Mouse (Mus musculus): ENCODE data around the gene Gm20388. TPM values are rescaled to one million over a fixed set of nuclear protein-coding genes. Genes with fewer than 3 reads are reported as not detected.

Gm20388 gene
- polyA plus RNA-seq, 1 experiment from 2014 or later, result not detected

GRCm38 (mm10) chr8:121674524-121674923, 1763.9 kb downstream of the Gm20388 start:
- ATAC-seq (ENCODE audit: insufficient number of reproducible peaks, insufficient read depth, low FRiP score, low TSS enrichment, low read depth), result no peak
- no peak overlapping the region for H3K9ac ChIP-seq
- no peak overlapping the region for H3K27ac ChIP-seq
- no peak overlapping the region for H3K4me3 ChIP-seq
- WGBS, result 56% methylated on average over 5 of the region's 5 CpGs
- H3K4me1 ChIP-seq, result peaks cover 8% of the 10 kb centered on the region
- H3K9me3 ChIP-seq, result no peaks in the 10 kb centered on the region
- no peaks in the 10 kb centered on the region for H3K27me3 ChIP-seq
- H3K36me3 ChIP-seq, result no peaks in the 10 kb centered on the region
- no peak overlapping the region for H3K4me2 ChIP-seq

GRCm38 (mm10) chr8:121675161-121675560, 1764.5 kb downstream of the Gm20388 start:
- Histone ChIP-seq H3K4me1 (peaks cover 6% of the 10 kb centered on the region), H3K27me3 (no peaks in the 10 kb centered on the region), H3K9me3 (no peaks in the 10 kb centered on the region), H3K36me3 (no peaks in the 10 kb centered on the region), H3K9ac (no peak overlapping the region), H3K4me3 (no peak overlapping the region), H3K27ac (no peak overlapping the region), H3K4me2 (peak overlapping the region; percentile 34; the same call in 1 of the 2 replicates)
- no peak for ATAC-seq (ENCODE audit: insufficient number of reproducible peaks, insufficient read depth, low FRiP score, low TSS enrichment, low read depth)
- 80% methylated on average over 3 of the region's 3 CpGs for WGBS

- Histone ChIP-seq H3K27me3 (no peaks in the 10 kb centered on the region), H3K4me3 (0 out of 2 replicates have a peak overlapping the region, but pooled peaks have one; percentile 3), H3K27ac (0 out of 2 replicates have a peak overlapping the region, but pooled peaks have one; percentile 44), H3K9ac (no peak overlapping the region), H3K4me2 (peak overlapping the region; percentile 34), H3K9me3 (no peaks in the 10 kb centered on the region), H3K4me1 (peaks cover 6% of the 10 kb centered on the region), H3K36me3 (no peaks in the 10 kb centered on the region)
- no peak for ATAC-seq (ENCODE audit: insufficient number of reproducible peaks, insufficient read depth, low FRiP score, low TSS enrichment, low read depth)
- WGBS, result 37% methylated on average over 20 of the region's 20 CpGs
Observed at GRCm38 (mm10) chr8:121675701-121676100, 1765.1 kb downstream of the Gm20388 start.

GRCm38 (mm10) chr8:121678696-121679095, 1768.1 kb downstream of the Gm20388 start:
- no peaks in the 10 kb centered on the region for H3K27me3 ChIP-seq
- H3K4me1 ChIP-seq, result peaks cover 8% of the 10 kb centered on the region
- 55% methylated on average over 5 of the region's 5 CpGs for WGBS
- no peaks in the 10 kb centered on the region for H3K9me3 ChIP-seq
- H3K36me3 ChIP-seq, result no peaks in the 10 kb centered on the region
- no peak overlapping the region for H3K4me3 ChIP-seq
- no peak overlapping the region for H3K27ac ChIP-seq
- no peak overlapping the region for H3K4me2 ChIP-seq
- no peak for ATAC-seq (ENCODE audit: insufficient number of reproducible peaks, insufficient read depth, low FRiP score, low TSS enrichment, low read depth)
- no peak overlapping the region for H3K9ac ChIP-seq

- H3K9ac ChIP-seq, result no peak overlapping the region
- ATAC-seq (ENCODE audit: insufficient number of reproducible peaks, insufficient read depth, low FRiP score, low TSS enrichment, low read depth), result no peak
- no peak overlapping the region for H3K4me3 ChIP-seq
- 84% methylated on average over 4 of the region's 4 CpGs for WGBS
- no peak overlapping the region for H3K27ac ChIP-seq
- H3K9me3 ChIP-seq, result no peaks in the 10 kb centered on the region
- H3K4me2 ChIP-seq, result no peak overlapping the region
- peaks cover 2% of the 10 kb centered on the region; the same call in 1 of the 2 replicates for H3K4me1 ChIP-seq
- H3K36me3 ChIP-seq, result no peaks in the 10 kb centered on the region
- no peaks in the 10 kb centered on the region for H3K27me3 ChIP-seq
Observed at GRCm38 (mm10) chr8:121680896-121681295, 1770.3 kb downstream of the Gm20388 start.

GRCm38 (mm10) chr8:121681457-121681856, 1770.8 kb downstream of the Gm20388 start:
- no peaks in the 10 kb centered on the region for H3K36me3 ChIP-seq
- H3K27me3 ChIP-seq, result no peaks in the 10 kb centered on the region
- no peak overlapping the region for H3K4me3 ChIP-seq
- 0 out of 2 replicates have a peak, but pooled peaks cover 2% of the 10 kb centered on the region for H3K4me1 ChIP-seq
- H3K4me2 ChIP-seq, result no peak overlapping the region
- no peak overlapping the region for H3K9ac ChIP-seq
- no peaks in the 10 kb centered on the region for H3K9me3 ChIP-seq
- 54% methylated on average over 10 of the region's 10 CpGs for WGBS
- no peak for ATAC-seq (ENCODE audit: insufficient number of reproducible peaks, insufficient read depth, low FRiP score, low TSS enrichment, low read depth)
- H3K27ac ChIP-seq, result no peak overlapping the region

GRCm38 (mm10) chr8:121683083-121683832, 1772.6 kb downstream of the Gm20388 start:
- no peak overlapping the region for H3K9ac ChIP-seq
- no peaks in the 10 kb centered on the region for H3K36me3 ChIP-seq
- H3K4me3 ChIP-seq, result no peak overlapping the region
- no peaks in the 10 kb centered on the region for H3K27me3 ChIP-seq
- no peak overlapping the region for H3K4me2 ChIP-seq
- peaks cover 11% of the 10 kb centered on the region for H3K4me1 ChIP-seq
- H3K27ac ChIP-seq, result no peak overlapping the region
- WGBS, result 59% methylated on average over 10 of the region's 10 CpGs
- no peak for ATAC-seq (ENCODE audit: insufficient number of reproducible peaks, insufficient read depth, low FRiP score, low TSS enrichment, low read depth)
- no peaks in the 10 kb centered on the region for H3K9me3 ChIP-seq

- WGBS, result 17% methylated on average over 4 of the region's 4 CpGs
- Histone ChIP-seq H3K4me1 (peaks cover 12% of the 10 kb centered on the region), H3K9me3 (no peaks in the 10 kb centered on the region), H3K9ac (no peak overlapping the region), H3K4me3 (no peak overlapping the region), H3K27me3 (no peaks in the 10 kb centered on the region), H3K36me3 (no peaks in the 10 kb centered on the region), H3K4me2 (no peak overlapping the region), H3K27ac (no peak overlapping the region)
- ATAC-seq (ENCODE audit: insufficient number of reproducible peaks, insufficient read depth, low FRiP score, low TSS enrichment, low read depth), result no peak
Observed at GRCm38 (mm10) chr8:121685419-121685818, 1774.8 kb downstream of the Gm20388 start.

- Histone ChIP-seq H3K9me3 (no peaks in the 10 kb centered on the region), H3K4me2 (no peak overlapping the region), H3K27me3 (no peaks in the 10 kb centered on the region), H3K4me1 (peaks cover 12% of the 10 kb centered on the region), H3K36me3 (no peaks in the 10 kb centered on the region), H3K27ac (no peak overlapping the region), H3K4me3 (no peak overlapping the region), H3K9ac (0 out of 2 replicates have a peak overlapping the region, but pooled peaks have one; percentile 27)
- WGBS, result 51% methylated on average over 14 of the region's 14 CpGs
- ATAC-seq (ENCODE audit: insufficient number of reproducible peaks, insufficient read depth, low FRiP score, low TSS enrichment, low read depth), result no peak
Observed at GRCm38 (mm10) chr8:121687455-121688161, 1777.0 kb downstream of the Gm20388 start.

GRCm38 (mm10) chr8:121688496-121688895, 1777.9 kb downstream of the Gm20388 start:
- ATAC-seq (ENCODE audit: insufficient number of reproducible peaks, insufficient read depth, low FRiP score, low TSS enrichment, low read depth), result no peak
- H3K4me1 ChIP-seq, result peaks cover 10% of the 10 kb centered on the region
- no peak overlapping the region for H3K27ac ChIP-seq
- H3K9ac ChIP-seq, result no peak overlapping the region
- H3K4me3 ChIP-seq, result no peak overlapping the region
- H3K36me3 ChIP-seq, result no peaks in the 10 kb centered on the region
- H3K4me2 ChIP-seq, result no peak overlapping the region
- 35% methylated on average over 5 of the region's 5 CpGs for WGBS
- H3K9me3 ChIP-seq, result no peaks in the 10 kb centered on the region
- no peaks in the 10 kb centered on the region for H3K27me3 ChIP-seq

- H3K27ac ChIP-seq, result no peak overlapping the region
- no peak overlapping the region for H3K4me2 ChIP-seq
- H3K9ac ChIP-seq, result no peak overlapping the region
- H3K27me3 ChIP-seq, result no peaks in the 10 kb centered on the region
- peaks cover 18% of the 10 kb centered on the region for H3K4me1 ChIP-seq
- no peak overlapping the region for H3K4me3 ChIP-seq
- no peak for ATAC-seq (ENCODE audit: insufficient number of reproducible peaks, insufficient read depth, low FRiP score, low TSS enrichment, low read depth)
- no peaks in the 10 kb centered on the region for H3K36me3 ChIP-seq
- 58% methylated on average over 4 of the region's 4 CpGs for WGBS
- no peaks in the 10 kb centered on the region for H3K9me3 ChIP-seq
Observed at GRCm38 (mm10) chr8:121694453-121694852, 1783.8 kb downstream of the Gm20388 start.
